Mouse (Mus musculus) liver, adult (tissue): ENCODE measurements around the gene Stat1.
A peak's percentile ranks its signal among the peaks of the same experiment; 100 is the strongest.

Experiments
- GATA4 ChIP-seq: IDR thresholded peaks from 2 replicates; pipeline ENCODE4 v1.6.1; 2014; ENCODE audit warnings: mild to moderate bottlenecking, low read length; ENCODE audit not compliant: insufficient replicate concordance

Stat1 gene

GRCm38 (mm10) chr1:52149934-52150346 lies 30.7 kb downstream of the Stat1 start:
- TF ChIP-seq GATA4: no peak

DNA sequence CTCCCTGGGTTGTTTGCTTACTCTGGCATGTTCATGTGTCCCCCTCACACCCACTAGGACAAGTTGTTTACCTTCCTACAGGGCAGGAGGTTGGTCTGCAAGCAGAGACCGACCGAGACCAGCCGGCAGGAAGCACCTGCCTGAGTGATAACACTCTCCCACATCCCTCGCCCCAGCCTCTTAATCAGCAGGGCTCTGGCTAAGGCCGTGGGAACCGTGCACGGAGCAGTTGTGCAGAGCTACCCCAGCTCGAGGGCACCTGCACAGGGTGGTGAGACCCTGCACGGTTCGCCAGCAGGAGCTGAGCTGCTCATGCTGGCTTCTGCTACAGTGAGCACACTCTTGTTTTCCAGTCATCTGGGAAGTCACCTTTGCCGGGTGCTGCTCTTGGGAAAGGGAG lies 31.4 kb downstream of the Stat1 start:
- no peak for TF ChIP-seq GATA4

DNA sequence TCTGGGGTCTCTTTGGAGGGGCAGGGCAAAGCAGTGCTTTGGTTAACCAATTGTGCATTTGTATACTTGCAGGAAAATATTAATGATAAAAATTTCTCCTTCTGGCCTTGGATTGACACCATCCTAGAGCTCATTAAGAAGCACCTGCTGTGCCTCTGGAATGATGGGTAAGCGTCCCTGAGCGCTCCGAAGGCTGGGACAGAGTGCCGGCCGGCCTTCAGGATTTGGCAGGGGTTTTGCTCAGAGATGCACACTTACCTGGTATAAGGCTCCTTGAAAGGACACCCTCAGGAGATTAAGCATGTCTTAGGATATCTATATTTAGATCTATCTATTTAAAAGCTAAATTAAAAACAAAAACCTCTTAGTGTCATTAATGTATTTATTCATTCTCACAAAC lies 31.9 kb downstream of the Stat1 start:
- no peak for TF ChIP-seq GATA4

DNA sequence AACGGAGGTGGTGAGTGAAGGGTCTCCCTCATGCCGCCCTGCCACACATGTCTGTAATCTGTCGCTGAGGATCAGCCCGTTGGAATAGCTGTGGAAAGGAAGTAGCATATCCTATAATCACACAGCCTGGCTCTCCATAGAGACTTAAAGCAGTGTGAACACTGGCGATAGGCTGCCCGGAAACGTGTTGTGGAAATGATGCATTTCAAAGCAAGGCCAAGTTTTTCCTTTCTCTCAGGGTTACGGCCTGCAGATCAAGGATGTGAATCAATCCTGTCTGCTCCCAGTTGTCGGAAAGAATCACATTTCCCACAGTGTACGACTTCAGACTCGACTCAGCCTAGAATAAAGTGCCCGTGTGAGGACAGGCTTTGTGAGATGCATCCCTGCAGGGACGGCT lies 33.1 kb downstream of the Stat1 start:
- peak; percentile 60; the same call in 1 of the 2 replicates for TF ChIP-seq GATA4

DNA sequence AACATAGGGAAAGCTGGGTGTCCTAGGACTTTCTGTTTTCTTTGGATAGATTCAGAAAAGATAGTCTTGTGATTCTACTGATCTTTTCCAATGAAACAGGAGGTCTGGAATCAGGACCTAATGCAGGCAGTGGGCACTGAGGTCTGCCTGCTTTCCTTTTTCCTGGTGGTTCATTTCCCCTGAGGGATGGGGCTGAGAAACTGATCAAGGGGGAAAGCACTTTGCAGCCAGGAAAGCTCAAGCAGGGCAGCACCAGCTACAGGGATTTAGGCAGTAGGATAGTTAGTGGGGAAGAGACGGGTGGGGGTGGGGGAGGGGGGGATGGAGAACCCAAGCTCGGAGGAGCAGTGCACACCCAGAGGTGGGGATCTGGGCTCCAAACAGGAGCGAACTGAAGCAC lies 33.7 kb downstream of the Stat1 start:
- TF ChIP-seq GATA4: no peak

DNA sequence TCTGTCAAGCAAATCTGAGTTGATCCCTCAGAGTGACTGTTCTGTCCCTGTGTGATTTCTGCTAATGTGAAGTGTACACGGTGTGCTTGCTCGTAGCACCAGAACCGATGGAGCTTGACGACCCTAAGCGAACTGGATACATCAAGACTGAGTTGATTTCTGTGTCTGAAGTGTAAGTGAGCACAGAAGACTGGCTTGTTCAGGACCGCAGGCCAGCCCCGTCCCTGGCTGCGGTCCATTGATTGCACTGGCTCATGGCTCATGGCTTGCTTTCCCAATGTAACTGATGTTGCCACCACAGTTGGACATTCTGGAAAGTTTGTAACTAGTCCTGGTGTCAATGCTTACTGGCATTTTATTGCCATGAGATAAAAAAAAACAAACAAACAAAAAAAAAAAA lies 35.6 kb downstream of the Stat1 start:
- no peak for TF ChIP-seq GATA4

DNA sequence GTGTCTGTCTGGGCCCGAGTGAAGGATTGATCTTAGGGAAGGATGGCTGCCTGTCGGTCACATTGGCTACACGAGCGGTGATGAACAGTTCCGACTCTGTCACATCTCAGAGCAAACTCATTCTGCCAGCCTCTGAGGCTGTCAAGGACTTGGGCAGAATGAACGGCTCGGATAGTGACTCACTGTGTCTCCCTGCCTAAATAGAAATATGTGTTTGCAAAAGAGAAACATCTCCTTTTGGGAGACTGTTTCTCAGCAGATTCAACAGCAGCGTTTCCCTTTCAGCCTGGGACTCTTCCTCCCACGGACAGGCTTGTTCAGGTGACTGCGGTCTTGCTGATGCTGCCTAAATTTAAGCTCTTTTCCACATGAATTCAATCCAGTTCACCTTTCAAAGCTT lies 37.1 kb downstream of the Stat1 start:
- TF ChIP-seq GATA4: no peak

- no peak for TF ChIP-seq GATA4
These were observed 38.8 kb downstream of the Stat1 start for GRCm38 (mm10) chr1:52158040-52158439.

- TF ChIP-seq GATA4: no peak
These were observed 39.5 kb downstream of the Stat1 start for GRCm38 (mm10) chr1:52158490-52159381.

DNA sequence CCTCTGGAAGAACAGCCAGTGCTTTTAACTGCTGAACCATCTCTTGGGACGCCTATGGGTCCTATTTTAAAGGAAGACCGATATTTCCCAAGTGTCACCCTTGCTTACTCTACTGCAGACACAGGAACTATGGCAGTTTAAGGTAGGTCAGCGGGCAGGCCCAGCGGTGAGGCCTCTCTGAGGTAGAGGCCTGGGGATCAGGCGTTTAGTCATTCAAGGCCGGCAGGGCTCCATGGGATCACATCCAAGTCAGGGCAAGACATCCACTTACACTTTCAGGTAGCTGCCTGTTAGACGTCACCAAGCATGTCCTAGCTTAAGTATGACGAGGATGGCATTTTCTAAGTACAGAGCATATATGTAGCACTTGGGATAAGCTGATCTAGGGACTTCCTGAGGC lies 41.9 kb downstream of the Stat1 start:
- TF ChIP-seq GATA4: no peak

- no peak for TF ChIP-seq GATA4
These were observed 44.6 kb downstream of the Stat1 start for GRCm38 (mm10) chr1:52163707-52164457.

DNA sequence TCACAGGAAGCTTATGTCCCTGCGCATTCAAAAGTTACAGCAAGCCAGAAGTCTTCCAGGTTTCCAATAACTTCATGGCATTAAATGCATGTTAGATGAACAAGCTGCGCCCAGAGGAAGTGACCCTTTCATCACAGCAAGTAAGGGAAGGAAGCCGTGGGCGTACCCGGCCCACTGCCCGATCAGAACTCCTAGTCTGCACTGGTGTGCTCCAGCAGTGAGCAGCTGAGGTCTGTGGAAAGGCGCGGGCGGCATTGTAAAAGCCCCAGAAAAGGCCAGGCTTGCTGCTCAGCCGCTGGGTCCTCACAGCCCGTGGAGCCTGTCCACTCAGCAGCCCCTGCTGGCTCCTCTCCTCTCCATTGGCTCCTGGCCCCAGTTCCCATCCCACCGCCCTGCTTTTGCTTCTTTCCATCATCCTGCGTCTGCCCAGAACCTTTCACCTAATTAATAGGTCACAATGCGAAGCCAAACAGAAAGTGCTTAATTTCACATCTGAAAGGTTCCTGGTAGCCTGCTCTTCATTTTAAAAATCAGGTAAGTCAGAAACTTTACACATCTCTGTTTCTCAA lies 47.5 kb downstream of the Stat1 start:
- no peak for TF ChIP-seq GATA4

DNA sequence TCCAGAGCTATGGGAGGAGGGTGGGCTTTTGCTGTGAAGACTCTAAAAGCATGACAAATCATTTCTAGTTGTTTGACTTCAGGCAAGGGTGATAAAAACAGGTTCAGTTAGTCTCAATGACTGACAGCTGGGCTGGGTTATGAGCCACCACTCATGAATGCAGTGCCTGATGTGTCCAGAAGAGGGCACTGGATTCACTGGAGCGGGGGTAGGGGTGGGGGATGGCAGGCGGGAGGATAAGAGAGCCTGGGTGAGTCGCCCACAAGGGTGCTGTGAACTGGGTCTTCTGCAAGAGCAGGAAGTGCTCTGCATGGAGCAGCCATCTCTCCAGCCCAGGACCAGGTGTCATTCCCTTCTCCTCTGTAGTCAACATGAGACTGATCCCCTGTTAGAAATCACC lies 50.8 kb downstream of the Stat1 start:
- TF ChIP-seq GATA4: no peak

DNA sequence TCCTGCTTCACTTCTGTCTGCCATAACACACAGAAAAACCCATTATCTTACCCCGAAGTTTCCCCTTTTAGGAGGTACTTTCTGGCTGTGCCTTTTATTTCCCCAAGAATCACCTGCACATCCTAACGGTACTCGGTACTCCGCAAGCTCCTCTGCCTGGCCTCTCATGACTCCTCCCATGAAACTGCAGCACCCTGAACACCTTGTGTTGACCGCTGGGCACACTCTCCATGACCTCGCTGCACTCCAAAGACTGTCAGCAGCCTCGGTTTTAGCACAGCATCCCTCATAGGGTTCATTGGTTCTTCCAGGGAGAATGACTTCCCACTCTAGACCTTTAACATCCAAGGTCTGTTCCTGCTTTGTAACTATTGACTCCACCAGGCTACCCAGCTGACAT lies 51.5 kb downstream of the Stat1 start:
- TF ChIP-seq GATA4: no peak

GRCm38 (mm10) chr1:52171271-52171670 lies 52.0 kb downstream of the Stat1 start:
- TF ChIP-seq GATA4: no peak

DNA sequence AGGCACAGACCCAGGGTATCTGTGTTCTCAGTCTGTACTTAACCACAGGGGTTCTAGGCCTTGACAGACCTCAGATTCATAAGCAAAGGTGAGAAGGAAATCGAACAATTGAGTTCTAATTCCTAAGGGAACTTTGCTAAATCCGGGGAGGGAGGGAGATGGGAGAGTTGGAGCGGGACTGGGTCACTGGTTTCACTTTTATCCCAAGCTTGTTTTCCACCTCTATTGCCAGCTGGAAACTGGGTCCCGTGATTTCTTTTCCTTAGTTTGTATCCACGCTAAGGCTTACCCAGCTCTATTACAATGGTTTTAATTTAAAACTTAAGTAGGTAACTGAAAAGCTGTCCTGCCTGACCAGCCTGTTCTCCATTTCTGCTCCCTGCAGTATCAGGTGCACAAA lies 56.1 kb downstream of the Stat1 start:
- no peak for TF ChIP-seq GATA4

GRCm38 (mm10) chr1:52175983-52176382 lies 56.7 kb downstream of the Stat1 start:
- no peak for TF ChIP-seq GATA4

DNA sequence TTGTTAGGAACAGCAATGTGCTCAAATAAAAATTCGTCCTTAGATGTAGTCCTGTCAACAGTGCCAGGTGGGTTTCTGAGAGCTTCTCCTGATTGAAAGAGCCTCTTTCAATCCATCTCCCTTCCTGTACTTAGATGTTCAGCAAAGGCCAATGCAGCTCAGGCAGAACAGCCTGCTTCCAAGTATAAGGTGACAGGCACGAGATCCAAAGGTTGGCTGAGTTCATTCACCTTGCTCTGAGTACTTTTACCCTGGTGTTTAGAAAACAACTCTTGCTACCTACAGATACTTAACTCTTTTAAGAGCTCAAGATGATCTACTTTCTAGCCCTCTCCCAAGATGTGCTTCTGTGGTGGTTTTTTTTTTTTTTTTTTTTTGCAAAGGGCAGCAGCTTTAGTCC lies 57.8 kb downstream of the Stat1 start:
- TF ChIP-seq GATA4: no peak
